Mouse (Mus musculus): ENCODE results near the gene Lnpep. TPM values are rescaled to one million over a fixed set of nuclear protein-coding genes. Genes with fewer than 3 reads are reported as not detected.

Lnpep gene
- 8.0 and 8.4 TPM in 2 replicates for polyA plus RNA-seq (2015; fragmentation: Nextera tagmentation; extraction: Ambion mirVana)

DNA sequence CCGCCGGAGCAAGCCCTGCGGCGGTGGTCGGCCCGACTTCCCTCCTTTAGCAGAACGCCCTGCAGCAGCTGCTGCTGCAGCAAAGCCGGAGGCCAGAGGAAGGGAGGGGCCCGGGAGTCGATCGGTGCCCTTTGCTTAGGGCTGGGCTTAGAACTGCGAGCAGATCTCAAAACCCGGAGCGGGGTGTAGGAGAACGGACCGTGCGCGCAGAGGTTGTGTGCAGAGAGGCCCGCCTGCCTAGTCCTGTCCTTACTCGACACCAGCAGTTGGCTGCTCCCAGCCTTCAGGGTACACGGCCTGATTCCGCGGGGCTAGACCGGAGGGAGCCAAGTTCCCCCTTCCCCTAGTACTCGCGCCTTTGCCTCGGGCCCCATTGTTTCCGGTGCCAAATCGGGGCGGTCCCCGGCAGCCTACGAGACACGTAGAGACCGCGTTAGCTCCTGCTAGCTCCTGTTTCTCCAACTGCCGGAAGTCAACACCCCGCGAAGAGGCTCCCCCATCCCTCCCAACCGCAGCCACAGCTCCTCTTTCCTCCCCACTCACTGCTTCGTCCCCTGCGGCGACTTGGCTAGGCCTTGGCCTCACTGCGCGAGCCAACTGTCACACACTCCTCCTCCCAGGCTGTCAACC is at the start of gene Lnpep:
Lnpep (minus strand) TSS at position 94 of the 630 bp plus-strand sequence.
- Histone ChIP-seq H3K4me2 (ENCODE audit: low read depth, low read length) (peak within 1 kb of the TSS; percentile 84), H3K4me1 (replicated peaks; ENCODE audit: control insufficient read depth, insufficient read depth, low read length) (peaks cover 8% of the 10 kb centered on the region), H3K27me3 (ENCODE audit: control insufficient read depth, insufficient read depth, low read depth, low read length) (no peaks in the 10 kb centered on the region), H3K4me3 (ENCODE audit: low read length) (peak within 1 kb of the TSS; percentile 97), H3K36me3 (ENCODE audit: control insufficient read depth, insufficient read depth, low read length) (no peaks in the 10 kb centered on the region), H3K9me3 (ENCODE audit: control insufficient read depth, low read length) (0 out of 2 replicates have a peak, but pooled peaks cover 2% of the 10 kb centered on the region), H3K27ac (ENCODE audit: low read length) (peak within 1 kb of the TSS; percentile 100), H3K9ac (ENCODE audit: low read length) (peak within 1 kb of the TSS; percentile 98)
- WGBS, result under 1% methylated on average over 43 of the region's 44 CpGs
- peak; percentile 94 for ATAC-seq (ENCODE audit: low read depth)

GRCm38 (mm10) chr17:17655829-17656176 is 31.0 kb upstream of the Lnpep start:
- Histone ChIP-seq H3K4me3 (ENCODE audit: low read length) (no peak overlapping the region), H3K4me1 (replicated peaks; ENCODE audit: control insufficient read depth, insufficient read depth, low read length) (no peaks in the 10 kb centered on the region), H3K9me3 (ENCODE audit: control insufficient read depth, low read length) (no peaks in the 10 kb centered on the region), H3K27ac (ENCODE audit: low read length) (no peak overlapping the region), H3K9ac (ENCODE audit: low read length) (no peak overlapping the region), H3K27me3 (ENCODE audit: control insufficient read depth, insufficient read depth, low read depth, low read length) (no peaks in the 10 kb centered on the region), H3K4me2 (ENCODE audit: low read depth, low read length) (no peak overlapping the region), H3K36me3 (ENCODE audit: control insufficient read depth, insufficient read depth, low read length) (no peaks in the 10 kb centered on the region)
- WGBS, result 23% methylated on average over 2 of the region's 2 CpGs
- ATAC-seq (ENCODE audit: low read depth), result no peak

- H3K4me2 ChIP-seq (ENCODE audit: low read depth, low read length), result no peak overlapping the region
- ATAC-seq (ENCODE audit: low read depth), result no peak
- no peak overlapping the region for H3K4me3 ChIP-seq (ENCODE audit: low read length)
- no peak overlapping the region for H3K27ac ChIP-seq (ENCODE audit: low read length)
- H3K36me3 ChIP-seq (ENCODE audit: control insufficient read depth, insufficient read depth, low read length), result no peaks in the 10 kb centered on the region
- no peaks in the 10 kb centered on the region for H3K4me1 ChIP-seq (replicated peaks; ENCODE audit: control insufficient read depth, insufficient read depth, low read length)
- H3K27me3 ChIP-seq (ENCODE audit: control insufficient read depth, insufficient read depth, low read depth, low read length), result no peaks in the 10 kb centered on the region
- no peaks in the 10 kb centered on the region for H3K9me3 ChIP-seq (ENCODE audit: control insufficient read depth, low read length)
- 10% methylated on average over 10 of the region's 10 CpGs for WGBS
- H3K9ac ChIP-seq (ENCODE audit: low read length), result no peak overlapping the region
Observed at GRCm38 (mm10) chr17:17654997-17655828, 30.4 kb upstream of the Lnpep start.

DNA sequence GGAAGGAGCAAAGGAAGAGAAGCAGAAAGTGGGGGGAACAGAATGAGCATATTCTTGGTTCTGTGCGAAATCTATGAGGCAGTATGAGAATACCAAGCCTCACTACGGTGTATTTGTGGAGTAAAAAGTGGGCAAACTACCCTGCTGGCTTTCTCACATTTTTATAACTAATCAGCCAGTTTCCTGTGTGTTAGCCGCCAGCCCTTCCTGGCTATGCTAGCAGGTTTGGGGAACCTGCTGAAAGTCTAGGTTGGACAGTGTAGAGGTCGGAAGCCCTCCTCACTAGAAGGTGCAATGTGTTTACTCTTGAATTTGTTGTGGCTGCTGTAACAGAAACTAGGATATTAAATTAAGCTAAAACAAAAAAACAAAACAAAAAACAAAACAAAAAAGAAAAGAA is 27.7 kb upstream of the Lnpep start:
- Histone ChIP-seq H3K4me3 (ENCODE audit: low read length) (no peak overlapping the region), H3K9me3 (ENCODE audit: control insufficient read depth, low read length) (no peaks in the 10 kb centered on the region), H3K9ac (ENCODE audit: low read length) (no peak overlapping the region), H3K4me1 (replicated peaks; ENCODE audit: control insufficient read depth, insufficient read depth, low read length) (no peaks in the 10 kb centered on the region), H3K4me2 (ENCODE audit: low read depth, low read length) (no peak overlapping the region), H3K27ac (ENCODE audit: low read length) (no peak overlapping the region), H3K36me3 (ENCODE audit: control insufficient read depth, insufficient read depth, low read length) (no peaks in the 10 kb centered on the region), H3K27me3 (ENCODE audit: control insufficient read depth, insufficient read depth, low read depth, low read length) (no peaks in the 10 kb centered on the region)
- no peak for ATAC-seq (ENCODE audit: low read depth)
- 69% methylated on average over 4 of the region's 4 CpGs for WGBS

GRCm38 (mm10) chr17:17645738-17646137 is 20.9 kb upstream of the Lnpep start:
- Histone ChIP-seq H3K9ac (ENCODE audit: low read length) (no peak overlapping the region), H3K9me3 (ENCODE audit: control insufficient read depth, low read length) (no peaks in the 10 kb centered on the region), H3K27ac (ENCODE audit: low read length) (no peak overlapping the region), H3K36me3 (ENCODE audit: control insufficient read depth, insufficient read depth, low read length) (no peaks in the 10 kb centered on the region), H3K4me3 (ENCODE audit: low read length) (no peak overlapping the region), H3K4me2 (ENCODE audit: low read depth, low read length) (no peak overlapping the region), H3K27me3 (ENCODE audit: control insufficient read depth, insufficient read depth, low read depth, low read length) (no peaks in the 10 kb centered on the region), H3K4me1 (replicated peaks; ENCODE audit: control insufficient read depth, insufficient read depth, low read length) (no peaks in the 10 kb centered on the region)
- ATAC-seq (ENCODE audit: low read depth), result peak; percentile 49; the same call in 1 of the 2 replicates
- 3% methylated on average over 3 of the region's 3 CpGs for WGBS

- H3K4me2 ChIP-seq (ENCODE audit: low read depth, low read length), result no peak overlapping the region
- no peak for ATAC-seq (ENCODE audit: low read depth)
- H3K9me3 ChIP-seq (ENCODE audit: control insufficient read depth, low read length), result no peaks in the 10 kb centered on the region
- no peaks in the 10 kb centered on the region for H3K27me3 ChIP-seq (ENCODE audit: control insufficient read depth, insufficient read depth, low read depth, low read length)
- 62% methylated on average over 3 of the region's 3 CpGs for WGBS
- H3K36me3 ChIP-seq (ENCODE audit: control insufficient read depth, insufficient read depth, low read length), result no peaks in the 10 kb centered on the region
- no peak overlapping the region for H3K4me3 ChIP-seq (ENCODE audit: low read length)
- H3K9ac ChIP-seq (ENCODE audit: low read length), result no peak overlapping the region
- no peaks in the 10 kb centered on the region for H3K4me1 ChIP-seq (replicated peaks; ENCODE audit: control insufficient read depth, insufficient read depth, low read length)
- no peak overlapping the region for H3K27ac ChIP-seq (ENCODE audit: low read length)
Observed at GRCm38 (mm10) chr17:17637387-17637786, 12.5 kb upstream of the Lnpep start.

DNA sequence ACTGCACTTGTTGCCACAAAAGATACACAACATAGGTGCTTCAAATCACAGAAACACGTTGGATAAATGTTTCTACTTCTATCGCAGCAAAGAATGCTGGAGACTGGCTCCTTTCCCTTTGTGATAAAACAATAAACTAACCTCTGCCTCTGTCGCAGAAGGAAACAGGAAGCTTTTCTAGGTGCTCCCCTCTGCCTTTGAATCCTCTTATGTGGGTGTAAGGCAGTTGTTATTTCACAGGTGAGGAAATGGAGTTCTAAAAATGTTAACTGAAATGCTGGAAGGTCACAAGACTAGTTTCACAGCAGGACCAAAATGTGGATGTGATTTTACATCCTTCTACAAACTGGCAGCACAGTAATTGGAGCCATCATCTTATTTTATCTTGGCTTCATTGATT is 11.3 kb upstream of the Lnpep start:
- ATAC-seq (ENCODE audit: low read depth), result no peak
- H3K27me3 ChIP-seq (ENCODE audit: control insufficient read depth, insufficient read depth, low read depth, low read length), result no peaks in the 10 kb centered on the region
- no peaks in the 10 kb centered on the region for H3K9me3 ChIP-seq (ENCODE audit: control insufficient read depth, low read length)
- no peak overlapping the region for H3K9ac ChIP-seq (ENCODE audit: low read length)
- H3K36me3 ChIP-seq (ENCODE audit: control insufficient read depth, insufficient read depth, low read length), result no peaks in the 10 kb centered on the region
- H3K4me1 ChIP-seq (replicated peaks; ENCODE audit: control insufficient read depth, insufficient read depth, low read length), result no peaks in the 10 kb centered on the region
- 23% methylated on average over 3 of the region's 3 CpGs for WGBS
- H3K27ac ChIP-seq (ENCODE audit: low read length), result no peak overlapping the region
- H3K4me2 ChIP-seq (ENCODE audit: low read depth, low read length), result no peak overlapping the region
- no peak overlapping the region for H3K4me3 ChIP-seq (ENCODE audit: low read length)

DNA sequence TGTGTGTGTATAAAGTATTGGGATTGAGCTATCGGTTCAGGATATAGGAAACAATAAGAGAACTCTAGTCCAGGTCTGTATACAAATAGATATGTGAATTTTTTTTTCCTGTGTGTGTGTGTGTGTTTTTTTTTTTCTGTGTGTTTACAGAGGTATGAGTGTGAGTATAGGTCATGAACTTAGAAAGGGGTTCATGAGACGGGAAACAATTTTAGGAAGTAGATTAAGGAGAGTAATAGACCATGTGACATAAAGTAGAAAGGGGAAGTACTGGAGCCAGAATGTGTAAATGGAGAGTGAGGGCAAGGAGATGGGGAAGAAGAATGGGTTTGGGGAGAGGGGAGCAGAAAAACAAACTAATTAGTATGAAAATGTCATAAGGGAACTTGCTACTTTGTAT is 9.2 kb upstream of the Lnpep start:
- ATAC-seq (ENCODE audit: low read depth), result no peak
- WGBS, result 65% methylated on average over 2 of the region's 2 CpGs
- no peak overlapping the region for H3K9ac ChIP-seq (ENCODE audit: low read length)
- H3K36me3 ChIP-seq (ENCODE audit: control insufficient read depth, insufficient read depth, low read length), result no peaks in the 10 kb centered on the region
- no peaks in the 10 kb centered on the region for H3K27me3 ChIP-seq (ENCODE audit: control insufficient read depth, insufficient read depth, low read depth, low read length)
- no peak overlapping the region for H3K4me2 ChIP-seq (ENCODE audit: low read depth, low read length)
- no peaks in the 10 kb centered on the region for H3K4me1 ChIP-seq (replicated peaks; ENCODE audit: control insufficient read depth, insufficient read depth, low read length)
- no peaks in the 10 kb centered on the region for H3K9me3 ChIP-seq (ENCODE audit: control insufficient read depth, low read length)
- H3K4me3 ChIP-seq (ENCODE audit: low read length), result no peak overlapping the region
- no peak overlapping the region for H3K27ac ChIP-seq (ENCODE audit: low read length)

DNA sequence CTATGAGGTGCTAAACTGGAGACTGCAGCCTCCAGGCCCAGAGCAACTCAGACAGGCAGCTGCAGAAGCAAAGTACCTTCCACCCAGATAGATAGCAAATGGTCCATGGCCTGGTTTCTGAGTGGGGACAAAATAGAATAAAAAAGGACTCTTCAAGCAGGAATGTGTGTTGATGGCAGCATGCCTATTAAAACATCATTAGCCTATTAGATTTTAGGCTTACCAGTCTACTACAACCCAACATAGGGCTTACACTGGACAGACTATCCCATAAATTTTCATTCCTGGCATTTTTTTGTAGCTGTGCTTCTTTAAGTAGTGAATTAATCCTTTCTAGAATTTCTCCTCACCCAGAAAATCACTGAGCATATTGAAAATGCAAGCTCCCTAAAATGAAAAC is 7.1 kb upstream of the Lnpep start:
- H3K4me3 ChIP-seq (ENCODE audit: low read length), result no peak overlapping the region
- no peaks in the 10 kb centered on the region for H3K4me1 ChIP-seq (replicated peaks; ENCODE audit: control insufficient read depth, insufficient read depth, low read length)
- 0 out of 2 replicates have a peak, but pooled peaks cover 2% of the 10 kb centered on the region for H3K9me3 ChIP-seq (ENCODE audit: control insufficient read depth, low read length)
- H3K4me2 ChIP-seq (ENCODE audit: low read depth, low read length), result no peak overlapping the region
- no peaks in the 10 kb centered on the region for H3K27me3 ChIP-seq (ENCODE audit: control insufficient read depth, insufficient read depth, low read depth, low read length)
- H3K36me3 ChIP-seq (ENCODE audit: control insufficient read depth, insufficient read depth, low read length), result no peaks in the 10 kb centered on the region
- H3K27ac ChIP-seq (ENCODE audit: low read length), result no peak overlapping the region
- ATAC-seq (ENCODE audit: low read depth), result no peak
- H3K9ac ChIP-seq (ENCODE audit: low read length), result no peak overlapping the region
